Mouse (Mus musculus) neural tube, embryonic 13.5 days (tissue): ENCODE data around the gene Gpr26. TPM values are rescaled to one million over a fixed set of nuclear protein-coding genes. Genes with fewer than 3 reads are reported as not detected.
A peak's percentile ranks its signal among the peaks of the same experiment; 100 is the strongest.

ENCODE experiments used
- ATAC-seq: fragments of 200-750 bp; cut with Nextera tagmentation; 2 replicates; pipeline ENCODE4 v1.8.0; 2017; ENCODE audit warnings: low read depth, mild to moderate bottlenecking, moderate TSS enrichment, moderate library complexity
- H3K27ac ChIP-seq: fragments of 300-500 bp; sonication (generic); replicated peaks from 2 replicates; pipeline ENCODE4 v1.5.1; 2015; ENCODE audit warnings: moderate library complexity, mild to moderate bottlenecking, inconsistent platforms
- H3K27me3 ChIP-seq: fragments of 300-500 bp; sonication (generic); 2 replicates; pipeline ENCODE4 v1.6.1; 2015; ENCODE audit warnings: mild to moderate bottlenecking, inconsistent platforms
- H3K36me3 ChIP-seq: fragments of 300-500 bp; sonication (generic); 2 replicates; pipeline ENCODE4 v1.6.1; 2015; ENCODE audit warnings: mild to moderate bottlenecking, inconsistent platforms
- H3K4me1 ChIP-seq: fragments of 300-500 bp; sonication (generic); replicated peaks from 2 replicates; pipeline ENCODE4 v1.6.1; 2015; ENCODE audit warnings: inconsistent platforms
- H3K4me2 ChIP-seq: fragments of 300-500 bp; sonication (generic); 2 replicates; pipeline ENCODE4 v1.6.1; 2015; ENCODE audit warnings: inconsistent platforms, mild to moderate bottlenecking, moderate library complexity
- H3K4me3 ChIP-seq: fragments of 300-500 bp; sonication (generic); 2 replicates; pipeline ENCODE4 v1.5.1; 2015; ENCODE audit warnings: mild to moderate bottlenecking, inconsistent platforms
- H3K9ac ChIP-seq: fragments of 300-500 bp; sonication (generic); 2 replicates; pipeline ENCODE4 v1.6.1; 2015; ENCODE audit warnings: moderate library complexity, mild to moderate bottlenecking, inconsistent platforms
- H3K9me3 ChIP-seq: fragments of 300-500 bp; sonication (generic); 2 replicates; pipeline ENCODE4 v1.6.1; 2016; ENCODE audit warnings: inconsistent platforms
- WGBS: fragments of 180-500 bp; shearing (Covaris S2); methylation state at CpG from one replicate; pipeline ENCODE4 v1.1.7; 2015; 5-methylcytosine and 5-hydroxymethylcytosine counted together
- polyA plus RNA-seq: library from polyadenylated mRNA; unstranded; fragments of >200 nt; fragmentation: Nextera tagmentation; extraction: Ambion mirVana; gene quantifications from 2 replicates; pipeline ENCODE4 v1.2.1, GENCODE M21; 2015

The Gpr26 gene
- polyA plus RNA-seq, 1 experiment from 2014 or later: 1.6 TPM

DNA sequence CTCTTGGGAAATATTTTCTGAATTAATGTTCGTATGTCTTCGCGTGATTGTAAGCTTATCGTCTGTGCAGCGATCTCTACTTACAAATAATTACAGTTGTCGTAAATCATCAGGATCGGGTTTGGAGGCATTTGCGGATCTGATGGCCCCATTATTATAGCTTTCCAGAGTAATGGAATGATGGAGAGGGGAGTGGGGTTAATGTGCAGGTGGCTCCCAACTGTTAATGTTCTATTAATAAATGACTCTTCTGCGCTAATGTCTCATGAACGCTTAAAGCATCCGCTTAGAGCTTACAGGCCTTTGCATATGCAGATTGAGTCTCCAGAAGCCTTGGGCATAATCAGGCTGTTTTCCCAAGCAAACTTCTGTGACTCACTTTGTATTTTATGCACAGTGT, 12.3 kb downstream of the Gpr26 start:
- Histone ChIP-seq H3K4me1 (peaks cover 31% of the 10 kb centered on the region), H3K27ac (0 out of 2 replicates have a peak overlapping the region, but pooled peaks have one; percentile 33), H3K27me3 (no peaks in the 10 kb centered on the region), H3K4me2 (no peak overlapping the region), H3K9me3 (no peaks in the 10 kb centered on the region), H3K4me3 (no peak overlapping the region), H3K36me3 (peaks cover 4% of the 10 kb centered on the region; the same call in 1 of the 2 replicates), H3K9ac (no peak overlapping the region)
- ATAC-seq: 0 out of 2 replicates have a peak, but pooled peaks have one; percentile 38
- 31% methylated on average over 11 of the region's 11 CpGs for WGBS

DNA sequence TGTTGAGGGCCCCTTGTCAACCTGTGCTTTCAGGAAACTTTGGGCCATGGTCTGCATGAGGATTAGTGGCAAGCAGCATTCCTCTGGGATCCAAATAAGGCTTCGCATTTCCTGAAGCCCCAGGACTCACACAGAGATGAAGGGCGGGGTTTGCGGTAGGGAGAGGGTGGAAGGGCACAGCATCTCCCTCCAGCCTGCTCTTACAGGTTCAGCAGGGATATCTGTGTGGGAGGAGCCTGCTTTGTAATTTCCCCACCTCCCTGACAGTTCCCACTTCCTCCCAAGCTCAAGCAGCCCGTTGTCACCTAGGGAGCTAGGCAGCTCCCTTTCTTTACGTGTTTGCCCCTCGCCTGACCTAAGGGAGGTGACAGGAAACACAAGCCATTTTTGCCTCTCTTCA, 22.8 kb downstream of the Gpr26 start:
- H3K4me2 ChIP-seq: no peak overlapping the region
- no peak overlapping the region for H3K9ac ChIP-seq
- no peaks in the 10 kb centered on the region for H3K27me3 ChIP-seq
- no peak overlapping the region for H3K4me3 ChIP-seq
- no peaks in the 10 kb centered on the region for H3K9me3 ChIP-seq
- WGBS: 35% methylated on average over 6 of the region's 6 CpGs
- no peak overlapping the region for H3K27ac ChIP-seq
- no peak for ATAC-seq
- 0 out of 2 replicates have a peak, but pooled peaks cover 4% of the 10 kb centered on the region for H3K4me1 ChIP-seq
- H3K36me3 ChIP-seq: peaks cover 11% of the 10 kb centered on the region; the same call in 1 of the 2 replicates

DNA sequence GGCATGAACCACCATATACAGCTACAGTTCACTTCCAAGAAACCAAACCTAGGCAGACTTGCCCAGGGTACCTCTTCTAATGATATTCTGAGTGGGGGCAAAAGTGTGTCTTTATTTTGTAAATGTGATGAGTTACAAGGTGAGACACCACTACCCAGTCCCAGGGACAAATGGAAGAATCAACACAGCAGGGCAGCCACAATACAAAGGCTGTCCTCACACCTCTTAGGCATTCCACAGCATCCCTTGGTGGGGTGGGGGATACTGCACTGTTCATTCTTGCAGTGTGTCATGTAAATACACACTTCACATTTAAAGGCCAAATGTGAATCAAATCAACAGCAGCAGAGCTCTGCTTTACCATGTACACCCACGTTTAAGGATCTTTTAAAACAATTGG, 26.0 kb downstream of the Gpr26 start:
- H3K27ac ChIP-seq: no peak overlapping the region
- 56% methylated on average over 1 of the region's 1 CpGs for WGBS
- no peak overlapping the region for H3K9ac ChIP-seq
- no peaks in the 10 kb centered on the region for H3K27me3 ChIP-seq
- H3K9me3 ChIP-seq: no peaks in the 10 kb centered on the region
- H3K4me1 ChIP-seq: no peaks in the 10 kb centered on the region
- H3K36me3 ChIP-seq: 0 out of 2 replicates have a peak, but pooled peaks cover 3% of the 10 kb centered on the region
- no peak for ATAC-seq
- H3K4me2 ChIP-seq: no peak overlapping the region
- no peak overlapping the region for H3K4me3 ChIP-seq

DNA sequence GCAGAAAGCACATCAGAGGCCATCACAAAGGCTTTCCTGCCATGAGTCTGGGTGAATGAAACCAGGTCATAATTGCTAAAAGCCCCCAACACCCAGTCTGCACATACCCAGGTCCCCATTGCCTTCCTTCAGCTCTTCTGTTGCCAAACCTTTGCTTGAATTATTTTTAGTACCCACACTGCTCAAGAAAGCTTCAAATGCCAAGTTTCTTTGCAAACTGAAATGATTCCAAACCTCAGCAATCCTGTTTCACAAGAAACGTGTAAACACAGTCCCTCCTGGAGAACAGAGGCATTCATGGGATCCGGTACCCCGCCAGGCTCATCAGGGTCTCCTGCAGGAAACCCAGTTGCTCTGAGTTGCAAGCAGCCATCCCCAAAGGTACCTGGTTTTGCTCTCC, 26.6 kb downstream of the Gpr26 start:
- 77% methylated on average over 3 of the region's 3 CpGs for WGBS
- H3K9me3 ChIP-seq: no peaks in the 10 kb centered on the region
- H3K27ac ChIP-seq: no peak overlapping the region
- H3K4me1 ChIP-seq: no peaks in the 10 kb centered on the region
- no peak overlapping the region for H3K4me3 ChIP-seq
- no peak overlapping the region for H3K4me2 ChIP-seq
- H3K9ac ChIP-seq: no peak overlapping the region
- no peak for ATAC-seq
- H3K36me3 ChIP-seq: 0 out of 2 replicates have a peak, but pooled peaks cover 3% of the 10 kb centered on the region
- H3K27me3 ChIP-seq: no peaks in the 10 kb centered on the region

DNA sequence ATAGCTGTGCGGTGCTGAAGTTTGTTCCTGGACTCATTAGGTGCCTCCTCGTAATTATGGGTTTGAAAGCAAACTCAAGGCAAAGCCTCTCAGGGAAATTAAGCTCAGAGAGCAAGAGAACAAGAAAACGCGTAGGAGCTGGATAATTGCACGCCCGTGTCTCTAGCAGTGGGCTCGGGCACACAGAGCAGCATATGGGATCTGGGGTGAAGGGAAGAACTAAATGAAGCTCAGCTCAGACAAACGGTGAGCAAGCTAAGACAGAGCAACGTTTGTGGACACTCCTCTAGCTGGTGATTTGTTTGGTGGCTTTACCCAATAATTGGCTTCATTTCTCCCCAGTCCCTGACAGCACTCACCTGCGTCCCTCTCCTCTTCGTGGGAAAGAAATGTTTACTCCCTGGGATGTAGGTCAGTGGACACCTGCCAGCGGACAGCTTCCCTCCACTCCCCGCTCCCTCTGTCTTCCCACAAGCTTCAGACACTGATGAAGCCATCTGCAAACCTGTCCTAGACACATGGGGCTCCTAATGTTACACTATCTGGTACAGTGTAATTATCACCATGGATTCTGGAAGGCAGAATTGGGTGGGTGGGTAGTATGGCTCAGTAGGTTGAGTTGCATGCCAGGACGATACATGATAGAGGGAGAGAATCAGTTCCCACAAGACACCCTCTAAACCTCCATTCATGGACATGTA, 39.9 kb downstream of the Gpr26 start:
- H3K27me3 ChIP-seq: no peaks in the 10 kb centered on the region
- ATAC-seq: no peak
- WGBS: 76% methylated on average over 14 of the region's 14 CpGs

DNA sequence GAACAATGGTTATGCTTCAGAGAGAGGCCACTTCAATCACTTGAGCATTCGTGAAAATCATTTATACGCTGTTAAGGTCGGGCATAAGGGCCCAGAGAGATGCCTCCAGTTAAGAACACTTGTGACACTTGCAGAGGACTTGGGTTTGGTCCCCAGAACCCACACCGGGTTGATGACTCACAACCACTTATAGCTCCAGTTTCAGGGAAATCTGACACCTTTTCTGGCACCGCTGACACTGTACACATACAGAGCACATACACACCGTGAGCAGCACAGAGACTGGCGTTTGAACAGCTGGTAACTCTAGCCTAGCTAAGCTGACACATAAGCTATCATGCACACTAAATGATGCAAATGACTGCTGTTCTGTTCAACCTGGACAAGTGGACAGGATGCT, 42.7 kb downstream of the Gpr26 start:
- Histone ChIP-seq H3K4me3 (no peak overlapping the region), H3K4me1 (peaks cover 18% of the 10 kb centered on the region), H3K27me3 (no peaks in the 10 kb centered on the region), H3K27ac (no peak overlapping the region), H3K9ac (no peak overlapping the region), H3K9me3 (no peaks in the 10 kb centered on the region), H3K4me2 (no peak overlapping the region), H3K36me3 (no peaks in the 10 kb centered on the region)
- WGBS: 81% methylated on average over 7 of the region's 7 CpGs
- no peak for ATAC-seq

More for the DNA sequence above, 39.9 kb downstream of the Gpr26 start:
- H3K36me3 ChIP-seq: no peaks in the 10 kb centered on the region
- no peaks in the 10 kb centered on the region for H3K4me1 ChIP-seq
- no peak overlapping the region for H3K27ac ChIP-seq
- H3K9ac ChIP-seq: no peak overlapping the region
- no peaks in the 10 kb centered on the region for H3K9me3 ChIP-seq
- no peak overlapping the region for H3K4me3 ChIP-seq
- no peak overlapping the region for H3K4me2 ChIP-seq

DNA sequence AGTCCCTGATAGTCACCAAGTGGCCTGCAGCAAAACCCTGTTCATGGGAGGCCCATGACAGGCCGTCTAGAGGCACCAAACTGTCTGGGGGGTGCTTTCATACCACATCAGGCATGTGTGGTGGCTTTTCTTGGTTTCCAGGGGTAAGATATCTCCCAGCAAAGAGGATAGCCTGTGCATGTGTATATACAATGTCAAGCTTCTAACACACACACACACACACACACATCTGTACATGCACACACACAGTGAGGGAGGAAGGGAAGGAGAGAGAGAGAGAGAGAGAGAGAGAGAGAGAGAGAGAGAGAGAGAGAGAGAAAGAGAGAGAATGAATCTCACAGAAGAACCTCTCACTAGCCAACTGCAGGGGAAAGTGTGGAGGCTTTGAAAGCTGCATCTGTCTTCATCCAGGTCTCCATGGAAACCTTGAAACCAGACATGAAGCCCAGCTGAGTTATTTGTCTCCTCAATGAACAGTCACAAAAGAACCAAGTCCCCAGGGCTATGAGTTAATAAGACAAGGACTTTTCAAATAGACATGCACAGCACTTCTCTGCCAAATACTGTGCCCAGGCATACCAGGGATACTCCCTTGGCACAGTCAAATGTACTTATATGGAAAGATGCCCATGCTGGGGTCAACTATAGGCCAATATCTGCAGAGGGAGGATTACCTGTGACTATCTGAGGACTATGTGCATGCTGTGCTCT, 46.9 kb downstream of the Gpr26 start:
- peak; percentile 78 for ATAC-seq
- Histone ChIP-seq H3K4me2 (no peak overlapping the region), H3K4me1 (peaks cover 20% of the 10 kb centered on the region), H3K36me3 (no peaks in the 10 kb centered on the region), H3K27me3 (no peaks in the 10 kb centered on the region), H3K4me3 (no peak overlapping the region), H3K9me3 (no peaks in the 10 kb centered on the region), H3K9ac (no peak overlapping the region), H3K27ac (peak overlapping the region; percentile 59)
- 11% methylated on average over 1 of the region's 1 CpGs for WGBS

DNA sequence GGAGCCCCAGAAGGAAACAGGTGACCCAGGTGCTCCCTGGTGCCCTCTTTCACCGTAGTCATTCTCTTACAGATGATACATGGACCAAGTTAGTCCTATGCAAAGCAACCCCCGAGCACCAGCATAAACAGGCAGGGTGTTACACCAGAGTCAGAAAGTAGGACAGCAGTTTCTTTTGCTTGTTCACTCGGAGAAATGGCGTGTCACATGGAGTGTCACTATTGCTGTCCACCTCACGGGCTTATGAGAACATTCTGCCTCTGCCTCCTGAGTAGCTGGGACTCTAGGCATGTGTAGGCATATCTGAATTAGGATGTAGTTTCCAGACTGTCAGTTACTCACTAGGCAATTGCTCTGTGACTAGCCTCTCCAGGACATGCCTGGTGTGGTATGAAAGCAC, 47.7 kb downstream of the Gpr26 start:
- Histone ChIP-seq H3K36me3 (no peaks in the 10 kb centered on the region), H3K27ac (0 out of 2 replicates have a peak overlapping the region, but pooled peaks have one; percentile 14), H3K4me3 (no peak overlapping the region), H3K4me2 (no peak overlapping the region), H3K9me3 (no peaks in the 10 kb centered on the region), H3K27me3 (no peaks in the 10 kb centered on the region), H3K9ac (no peak overlapping the region), H3K4me1 (peaks cover 20% of the 10 kb centered on the region)
- WGBS: 72% methylated on average over 5 of the region's 5 CpGs
- no peak for ATAC-seq

DNA sequence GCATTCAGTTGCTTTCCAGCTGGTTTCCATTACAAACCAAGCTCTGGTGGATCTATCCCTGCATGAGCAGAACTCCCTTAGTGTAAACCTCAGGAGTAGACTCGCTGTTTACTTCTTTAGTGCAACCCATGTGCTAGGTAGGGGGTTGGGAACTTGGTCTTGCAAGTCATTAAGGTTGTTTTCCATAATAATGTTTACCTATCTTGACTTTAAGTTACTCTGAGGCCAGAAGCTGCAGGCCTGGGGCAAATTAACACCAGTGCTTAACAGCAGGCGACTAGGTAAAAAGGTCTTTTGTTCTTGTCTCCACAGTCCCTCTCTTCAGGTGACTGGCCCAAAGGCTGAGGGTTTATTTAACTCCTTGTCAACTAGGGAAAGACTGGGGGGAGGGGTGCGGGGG, 48.9 kb downstream of the Gpr26 start:
- no peak overlapping the region for H3K9ac ChIP-seq
- peaks cover 20% of the 10 kb centered on the region for H3K4me1 ChIP-seq
- ATAC-seq: no peak
- no peak overlapping the region for H3K4me2 ChIP-seq
- H3K9me3 ChIP-seq: no peaks in the 10 kb centered on the region
- 18% methylated on average over 3 of the region's 3 CpGs for WGBS
- no peak overlapping the region for H3K27ac ChIP-seq
- no peaks in the 10 kb centered on the region for H3K27me3 ChIP-seq
- H3K36me3 ChIP-seq: no peaks in the 10 kb centered on the region
- no peak overlapping the region for H3K4me3 ChIP-seq

DNA sequence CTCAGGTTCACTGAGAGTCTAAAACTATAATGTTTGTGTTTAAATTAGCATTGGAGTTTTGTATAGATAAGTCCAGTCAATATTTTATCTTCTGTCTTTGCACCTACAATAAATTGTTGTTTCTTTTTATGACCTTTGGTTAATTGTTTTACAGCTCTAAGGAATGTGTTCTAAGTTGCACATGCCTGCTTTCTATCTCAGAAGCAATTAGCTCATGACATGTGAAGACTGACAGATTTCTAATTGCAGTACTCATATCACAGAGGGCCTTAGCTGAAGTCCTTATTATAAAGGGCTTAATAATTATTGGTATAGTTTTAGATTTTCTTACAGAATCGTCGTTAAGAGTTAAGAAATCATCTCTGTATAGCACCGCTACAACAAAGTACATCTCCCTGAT, 49.7 kb downstream of the Gpr26 start:
- Histone ChIP-seq H3K36me3 (no peaks in the 10 kb centered on the region), H3K9ac (no peak overlapping the region), H3K27ac (no peak overlapping the region), H3K4me2 (no peak overlapping the region), H3K4me1 (peaks cover 20% of the 10 kb centered on the region), H3K4me3 (no peak overlapping the region), H3K9me3 (no peaks in the 10 kb centered on the region), H3K27me3 (no peaks in the 10 kb centered on the region)
- no peak for ATAC-seq
- WGBS: 65% methylated on average over 3 of the region's 3 CpGs

DNA sequence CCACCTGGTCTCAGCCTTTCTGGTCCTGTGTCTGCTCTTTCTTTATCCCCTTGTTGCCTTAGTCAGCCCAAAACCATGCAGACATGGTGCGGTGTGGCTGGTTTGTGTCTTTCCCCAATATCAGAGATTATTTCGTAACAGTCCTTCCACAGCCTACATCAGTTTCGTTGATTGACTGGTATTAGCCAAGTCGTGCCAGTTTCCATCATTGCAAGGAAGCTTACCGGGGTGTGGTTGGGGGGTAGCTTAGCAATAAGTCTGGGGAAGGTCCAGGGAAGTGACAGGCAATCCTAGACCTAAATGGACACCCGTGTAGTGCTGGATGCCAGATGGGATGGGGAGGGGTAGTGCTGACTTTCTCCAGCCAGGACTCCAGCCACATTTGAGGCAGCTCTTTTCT, 59.3 kb downstream of the Gpr26 start:
- no peaks in the 10 kb centered on the region for H3K27me3 ChIP-seq
- no peak for ATAC-seq

DNA sequence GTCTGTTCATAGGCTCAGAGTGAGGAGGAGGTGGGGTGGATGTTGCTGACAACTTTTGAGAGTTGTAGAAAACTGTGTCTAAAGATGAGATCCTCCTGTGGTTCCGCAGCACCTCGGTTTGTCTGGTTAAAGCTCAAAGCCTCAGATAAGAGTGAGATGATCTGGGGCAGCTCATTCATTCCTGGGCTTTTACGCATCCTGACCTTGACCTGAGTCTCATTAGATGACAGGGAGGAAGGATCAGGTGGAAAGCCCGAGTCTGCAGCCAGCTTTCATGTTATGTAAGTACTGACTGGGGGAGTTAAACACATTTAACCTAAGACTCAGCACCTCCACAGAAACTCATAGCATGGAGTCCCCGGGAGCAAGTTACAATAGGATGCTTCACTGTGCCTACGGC, 60.4 kb downstream of the Gpr26 start:
- no peaks in the 10 kb centered on the region for H3K36me3 ChIP-seq
- WGBS: 79% methylated on average over 6 of the region's 6 CpGs
- no peak for ATAC-seq
- no peak overlapping the region for H3K4me2 ChIP-seq
- H3K4me1 ChIP-seq: peaks cover 5% of the 10 kb centered on the region; the same call in 1 of the 2 replicates
- H3K27ac ChIP-seq: no peak overlapping the region
- no peaks in the 10 kb centered on the region for H3K27me3 ChIP-seq
- H3K9ac ChIP-seq: no peak overlapping the region
- no peak overlapping the region for H3K4me3 ChIP-seq
- H3K9me3 ChIP-seq: no peaks in the 10 kb centered on the region

More for the DNA sequence above, 59.3 kb downstream of the Gpr26 start:
- no peak overlapping the region for H3K4me2 ChIP-seq
- no peak overlapping the region for H3K27ac ChIP-seq
- H3K36me3 ChIP-seq: no peaks in the 10 kb centered on the region
- no peak overlapping the region for H3K9ac ChIP-seq
- no peak overlapping the region for H3K4me3 ChIP-seq
- H3K9me3 ChIP-seq: no peaks in the 10 kb centered on the region
- WGBS: 65% methylated on average over 6 of the region's 6 CpGs
- no peaks in the 10 kb centered on the region for H3K4me1 ChIP-seq
